Mouse (Mus musculus) liver, embryonic 14.5 days (tissue): ENCODE results near the gene Zfp618.

Experiments
- CTCF ChIP-seq: IDR thresholded peaks from 2 replicates; pipeline ENCODE4 v1.5.1; 2016; ENCODE audit warnings: antibody characterized with exemption, low read depth, control low read depth
- EP300 ChIP-seq: IDR thresholded peaks from 2 replicates; pipeline ENCODE4 v1.6.1; 2016; ENCODE audit warnings: antibody characterized with exemption, low read depth

DNA sequence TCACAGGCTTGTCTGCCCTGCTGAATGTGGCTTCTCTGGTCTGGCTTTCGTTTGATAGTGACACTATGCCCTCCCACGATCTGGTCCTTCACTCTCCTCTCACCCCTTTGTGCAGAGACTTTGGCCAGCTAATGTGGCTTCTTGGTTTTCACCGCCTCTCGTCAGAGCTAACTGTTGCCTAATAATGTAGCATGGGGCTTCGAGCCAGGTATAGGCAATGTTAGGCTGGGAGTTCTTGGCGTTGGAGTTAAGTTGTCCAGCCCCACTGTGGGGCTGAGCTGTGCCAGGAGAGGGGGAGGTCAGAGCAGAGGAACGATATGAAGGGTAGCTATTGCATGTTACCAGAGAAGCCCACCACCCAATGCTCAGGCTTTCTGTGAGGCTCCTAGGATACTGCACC lies 34.5 kb downstream of the Zfp618 start:
- TF ChIP-seq CTCF = no peak
- no peak for TF ChIP-seq EP300
